Mouse (Mus musculus): ENCODE measurements around the gene Nectin1. TPM values are rescaled to one million over a fixed set of nuclear protein-coding genes. Genes with fewer than 3 reads are reported as not detected.
A peak's percentile ranks its signal among the peaks of the same experiment; 100 is the strongest.

Nectin1 gene
- polyA plus RNA-seq, 1 experiment from 2014 or later: 3.3 TPM

GRCm38 (mm10) chr9:43771041-43771440 is 27.3 kb downstream of the Nectin1 start:
- no peaks in the 10 kb centered on the region for H3K9me3 ChIP-seq (ENCODE audit: control insufficient read depth, low read length)
- H3K36me3 ChIP-seq (ENCODE audit: control insufficient read depth, insufficient read depth, low read length): no peaks in the 10 kb centered on the region
- WGBS: 92% methylated on average over 1 of the region's 1 CpGs
- H3K4me2 ChIP-seq (ENCODE audit: low read depth, low read length): no peak overlapping the region
- H3K4me3 ChIP-seq (ENCODE audit: low read length): no peak overlapping the region
- no peak overlapping the region for H3K27ac ChIP-seq (ENCODE audit: low read length)
- H3K4me1 ChIP-seq (ENCODE audit: control insufficient read depth, insufficient read depth, low read length): peaks cover 3% of the 10 kb centered on the region; the same call in 1 of the 2 replicates
- H3K9ac ChIP-seq (ENCODE audit: low read depth, low read length): no peak overlapping the region
- 0 out of 2 replicates have a peak, but pooled peaks have one; percentile 27 for ATAC-seq
- H3K27me3 ChIP-seq (replicated peaks; ENCODE audit: control insufficient read depth, insufficient read depth, low read length): no peaks in the 10 kb centered on the region

- Histone ChIP-seq H3K4me1 (ENCODE audit: control insufficient read depth, insufficient read depth, low read length) (peaks cover 11% of the 10 kb centered on the region), H3K9ac (ENCODE audit: low read depth, low read length) (no peak overlapping the region), H3K36me3 (ENCODE audit: control insufficient read depth, insufficient read depth, low read length) (no peaks in the 10 kb centered on the region), H3K4me3 (ENCODE audit: low read length) (no peak overlapping the region), H3K27ac (ENCODE audit: low read length) (no peak overlapping the region), H3K9me3 (ENCODE audit: control insufficient read depth, low read length) (no peaks in the 10 kb centered on the region), H3K27me3 (replicated peaks; ENCODE audit: control insufficient read depth, insufficient read depth, low read length) (no peaks in the 10 kb centered on the region), H3K4me2 (ENCODE audit: low read depth, low read length) (no peak overlapping the region)
- no peak for ATAC-seq
- WGBS: 80% methylated on average over 6 of the region's 6 CpGs
Observed at GRCm38 (mm10) chr9:43772460-43772859, 28.7 kb downstream of the Nectin1 start.

- Histone ChIP-seq H3K36me3 (ENCODE audit: control insufficient read depth, insufficient read depth, low read length) (no peaks in the 10 kb centered on the region), H3K9me3 (ENCODE audit: control insufficient read depth, low read length) (no peaks in the 10 kb centered on the region), H3K4me3 (ENCODE audit: low read length) (no peak overlapping the region), H3K9ac (ENCODE audit: low read depth, low read length) (no peak overlapping the region), H3K27ac (ENCODE audit: low read length) (no peak overlapping the region), H3K4me1 (ENCODE audit: control insufficient read depth, insufficient read depth, low read length) (peaks cover 11% of the 10 kb centered on the region), H3K4me2 (ENCODE audit: low read depth, low read length) (no peak overlapping the region), H3K27me3 (replicated peaks; ENCODE audit: control insufficient read depth, insufficient read depth, low read length) (no peaks in the 10 kb centered on the region)
- 84% methylated on average over 2 of the region's 2 CpGs for WGBS
- no peak for ATAC-seq
Observed at GRCm38 (mm10) chr9:43773521-43773920, 29.7 kb downstream of the Nectin1 start.

- H3K27me3 ChIP-seq (replicated peaks; ENCODE audit: control insufficient read depth, insufficient read depth, low read length): no peaks in the 10 kb centered on the region
- H3K9ac ChIP-seq (ENCODE audit: low read depth, low read length): no peak overlapping the region
- no peak overlapping the region for H3K27ac ChIP-seq (ENCODE audit: low read length)
- H3K4me2 ChIP-seq (ENCODE audit: low read depth, low read length): no peak overlapping the region
- no peak overlapping the region for H3K4me3 ChIP-seq (ENCODE audit: low read length)
- no peaks in the 10 kb centered on the region for H3K9me3 ChIP-seq (ENCODE audit: control insufficient read depth, low read length)
- no peaks in the 10 kb centered on the region for H3K36me3 ChIP-seq (ENCODE audit: control insufficient read depth, insufficient read depth, low read length)
- 82% methylated on average over 5 of the region's 5 CpGs for WGBS
- peaks cover 11% of the 10 kb centered on the region for H3K4me1 ChIP-seq (ENCODE audit: control insufficient read depth, insufficient read depth, low read length)
- ATAC-seq: no peak
Observed at GRCm38 (mm10) chr9:43774427-43774826, 30.6 kb downstream of the Nectin1 start.

GRCm38 (mm10) chr9:43776231-43776630 is 32.4 kb downstream of the Nectin1 start:
- no peak overlapping the region for H3K9ac ChIP-seq (ENCODE audit: low read depth, low read length)
- no peak overlapping the region for H3K27ac ChIP-seq (ENCODE audit: low read length)
- no peaks in the 10 kb centered on the region for H3K9me3 ChIP-seq (ENCODE audit: control insufficient read depth, low read length)
- no peak overlapping the region for H3K4me2 ChIP-seq (ENCODE audit: low read depth, low read length)
- peaks cover 7% of the 10 kb centered on the region for H3K4me1 ChIP-seq (ENCODE audit: control insufficient read depth, insufficient read depth, low read length)
- H3K4me3 ChIP-seq (ENCODE audit: low read length): no peak overlapping the region
- 82% methylated on average over 3 of the region's 3 CpGs for WGBS
- H3K36me3 ChIP-seq (ENCODE audit: control insufficient read depth, insufficient read depth, low read length): no peaks in the 10 kb centered on the region
- no peaks in the 10 kb centered on the region for H3K27me3 ChIP-seq (replicated peaks; ENCODE audit: control insufficient read depth, insufficient read depth, low read length)
- ATAC-seq: no peak

- 77% methylated on average over 16 of the region's 16 CpGs for WGBS
- Histone ChIP-seq H3K9ac (ENCODE audit: low read depth, low read length) (no peak overlapping the region), H3K36me3 (ENCODE audit: control insufficient read depth, insufficient read depth, low read length) (no peaks in the 10 kb centered on the region), H3K4me3 (ENCODE audit: low read length) (no peak overlapping the region), H3K27ac (ENCODE audit: low read length) (peak overlapping the region; percentile 23; the same call in 1 of the 2 replicates), H3K4me2 (ENCODE audit: low read depth, low read length) (no peak overlapping the region), H3K4me1 (ENCODE audit: control insufficient read depth, insufficient read depth, low read length) (peaks cover 7% of the 10 kb centered on the region), H3K27me3 (replicated peaks; ENCODE audit: control insufficient read depth, insufficient read depth, low read length) (no peaks in the 10 kb centered on the region), H3K9me3 (ENCODE audit: control insufficient read depth, low read length) (no peaks in the 10 kb centered on the region)
- peak; percentile 81 for ATAC-seq
Observed at GRCm38 (mm10) chr9:43777362-43778360, 33.9 kb downstream of the Nectin1 start.

- H3K27ac ChIP-seq (ENCODE audit: low read length): no peak overlapping the region
Observed at GRCm38 (mm10) chr9:43780883-43781282, 37.1 kb downstream of the Nectin1 start.

GRCm38 (mm10) chr9:43782401-43782800 is 38.6 kb downstream of the Nectin1 start:
- H3K9ac ChIP-seq (ENCODE audit: low read depth, low read length): no peak overlapping the region
- peaks cover 12% of the 10 kb centered on the region for H3K4me1 ChIP-seq (ENCODE audit: control insufficient read depth, insufficient read depth, low read length)
- H3K9me3 ChIP-seq (ENCODE audit: control insufficient read depth, low read length): no peaks in the 10 kb centered on the region
- H3K27me3 ChIP-seq (replicated peaks; ENCODE audit: control insufficient read depth, insufficient read depth, low read length): no peaks in the 10 kb centered on the region
- no peaks in the 10 kb centered on the region for H3K36me3 ChIP-seq (ENCODE audit: control insufficient read depth, insufficient read depth, low read length)
- no peak overlapping the region for H3K4me3 ChIP-seq (ENCODE audit: low read length)
- ATAC-seq: no peak
- no peak overlapping the region for H3K4me2 ChIP-seq (ENCODE audit: low read depth, low read length)
- 61% methylated on average over 5 of the region's 5 CpGs for WGBS
- no peak overlapping the region for H3K27ac ChIP-seq (ENCODE audit: low read length)

More at GRCm38 (mm10) chr9:43780883-43781282, 37.1 kb downstream of the Nectin1 start:
- Histone ChIP-seq H3K4me3 (ENCODE audit: low read length) (no peak overlapping the region), H3K36me3 (ENCODE audit: control insufficient read depth, insufficient read depth, low read length) (no peaks in the 10 kb centered on the region), H3K27me3 (replicated peaks; ENCODE audit: control insufficient read depth, insufficient read depth, low read length) (no peaks in the 10 kb centered on the region), H3K9me3 (ENCODE audit: control insufficient read depth, low read length) (no peaks in the 10 kb centered on the region), H3K4me2 (ENCODE audit: low read depth, low read length) (no peak overlapping the region), H3K4me1 (ENCODE audit: control insufficient read depth, insufficient read depth, low read length) (peaks cover 15% of the 10 kb centered on the region), H3K9ac (ENCODE audit: low read depth, low read length) (no peak overlapping the region)
- WGBS: 58% methylated on average over 8 of the region's 8 CpGs
- ATAC-seq: no peak

GRCm38 (mm10) chr9:43783959-43784358 is 40.2 kb downstream of the Nectin1 start:
- 54% methylated on average over 3 of the region's 3 CpGs for WGBS
- no peaks in the 10 kb centered on the region for H3K36me3 ChIP-seq (ENCODE audit: control insufficient read depth, insufficient read depth, low read length)
- H3K27ac ChIP-seq (ENCODE audit: low read length): no peak overlapping the region
- H3K4me1 ChIP-seq (ENCODE audit: control insufficient read depth, insufficient read depth, low read length): peaks cover 22% of the 10 kb centered on the region
- H3K9me3 ChIP-seq (ENCODE audit: control insufficient read depth, low read length): no peaks in the 10 kb centered on the region
- H3K27me3 ChIP-seq (replicated peaks; ENCODE audit: control insufficient read depth, insufficient read depth, low read length): no peaks in the 10 kb centered on the region
- no peak overlapping the region for H3K9ac ChIP-seq (ENCODE audit: low read depth, low read length)
- no peak overlapping the region for H3K4me3 ChIP-seq (ENCODE audit: low read length)
- H3K4me2 ChIP-seq (ENCODE audit: low read depth, low read length): no peak overlapping the region
- no peak for ATAC-seq

All from intestine, embryonic 16.5 days (tissue).